Mouse (Mus musculus) brain, embryonic 14.5 days (tissue): ENCODE results near the gene 2610301B20Rik.

Experiments
- CTCF ChIP-seq: fragments of 200-500 bp; IDR thresholded peaks from 2 replicates; pipeline ENCODE4 v1.5.1; 2012; ENCODE audit warnings: inconsistent platforms, mild to moderate bottlenecking, moderate library complexity, borderline replicate concordance; ENCODE audit not compliant: insufficient read depth, insufficient read length; ENCODE audit errors: extremely low read depth
- POLR2A ChIP-seq: fragments of 200-500 bp; IDR thresholded peaks from 2 replicates; pipeline ENCODE4 v1.6.1; 2012; ENCODE audit warnings: mild to moderate bottlenecking, inconsistent platforms, borderline replicate concordance; ENCODE audit not compliant: poor library complexity, insufficient read depth, insufficient read length, severe bottlenecking; ENCODE audit errors: extremely low read depth

DNA sequence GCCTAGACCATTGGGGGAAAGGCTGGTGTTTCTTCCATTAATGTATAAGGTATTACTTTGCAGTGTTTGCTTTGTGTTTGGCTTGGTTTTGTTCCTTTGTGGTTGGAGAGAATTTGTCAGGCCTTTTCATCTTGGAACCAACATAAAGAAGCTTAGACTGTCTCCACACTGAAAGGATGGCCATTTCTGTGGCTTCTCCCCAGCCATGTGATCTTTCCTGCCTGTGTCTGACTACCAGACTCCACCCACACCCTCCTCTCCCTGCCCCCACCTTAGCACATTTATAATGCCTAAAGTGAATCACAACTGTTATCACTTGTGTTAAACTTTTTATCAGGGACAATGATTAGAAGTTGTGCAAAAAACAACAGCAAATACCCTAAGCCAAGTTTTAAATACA is 1.1 kb downstream of the 2610301B20Rik start:
- TF ChIP-seq POLR2A (no peak), CTCF (no peak)
